Mouse (Mus musculus) kidney, postnatal 36 days (tissue): ENCODE measurements around the gene Gtse1.
"Not testable (repeated sequence)": the region's sequence is repeated elsewhere in the genome, so short reads cannot be mapped to it uniquely, and the experiment has no call there.

Experiments
- DNase-seq, 2 experiments: peaks; one replicate each; pipeline ENCODE4 v3.0.0; 2021 to 2022; ENCODE audit warnings: mixed read lengths in 2 of 2

Gtse1 gene

DNA sequence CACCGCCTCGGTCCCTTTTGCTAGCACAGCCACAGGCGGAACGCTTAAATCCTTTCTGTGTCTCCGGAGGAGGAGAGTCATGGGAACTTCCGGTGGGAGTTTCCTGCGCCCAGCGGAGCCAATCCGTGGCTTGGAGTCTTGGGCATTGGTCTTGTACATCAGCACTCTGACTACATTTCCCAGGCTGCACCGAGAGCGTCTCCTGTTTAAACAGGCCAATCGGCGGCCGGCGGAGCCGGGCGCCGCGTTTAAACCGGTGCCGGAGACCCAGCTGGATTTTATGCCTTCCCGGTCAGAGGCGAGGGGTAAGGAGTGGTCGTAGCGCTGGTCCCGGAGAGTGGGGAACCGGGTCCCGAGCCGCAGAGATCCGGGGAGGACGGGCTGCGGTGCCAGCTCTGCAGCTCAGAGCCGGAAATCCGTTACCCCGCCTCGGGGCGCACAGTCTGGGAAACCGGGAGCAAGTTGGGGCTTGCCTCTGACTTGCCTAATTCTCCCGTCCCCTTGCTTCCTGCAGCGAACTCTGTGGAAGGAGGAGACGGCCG, at the start of gene Gtse1:
Gene Gtse1, plus strand, starts transcription at position 256 of the 542 bp plus-strand sequence.
- DNase-seq, result peak; percentile 96 to 98

DNA sequence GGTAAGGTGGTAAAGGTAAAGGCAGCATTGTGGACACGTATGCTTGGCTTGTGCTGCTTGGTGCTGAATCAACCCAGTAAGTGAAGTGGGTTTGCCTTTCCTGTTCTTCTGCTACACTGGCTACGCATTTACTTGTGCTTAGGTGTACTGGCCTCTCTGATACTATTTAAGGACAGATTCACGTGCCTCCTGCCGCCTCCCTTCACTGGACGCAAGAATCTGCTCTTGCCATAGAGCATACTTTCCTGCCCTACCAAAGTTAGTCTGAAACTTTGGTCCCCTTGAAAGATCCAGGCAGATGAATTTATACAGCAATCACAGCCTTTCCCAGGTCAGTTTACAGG, 49.1 kb upstream of the Gtse1 start:
- DNase-seq, result no peak

- DNase-seq, result peak; percentile 50 to 79
These were observed 48.6 kb upstream of the Gtse1 start for GRCm38 (mm10) chr15:85810806-85811521.

DNA sequence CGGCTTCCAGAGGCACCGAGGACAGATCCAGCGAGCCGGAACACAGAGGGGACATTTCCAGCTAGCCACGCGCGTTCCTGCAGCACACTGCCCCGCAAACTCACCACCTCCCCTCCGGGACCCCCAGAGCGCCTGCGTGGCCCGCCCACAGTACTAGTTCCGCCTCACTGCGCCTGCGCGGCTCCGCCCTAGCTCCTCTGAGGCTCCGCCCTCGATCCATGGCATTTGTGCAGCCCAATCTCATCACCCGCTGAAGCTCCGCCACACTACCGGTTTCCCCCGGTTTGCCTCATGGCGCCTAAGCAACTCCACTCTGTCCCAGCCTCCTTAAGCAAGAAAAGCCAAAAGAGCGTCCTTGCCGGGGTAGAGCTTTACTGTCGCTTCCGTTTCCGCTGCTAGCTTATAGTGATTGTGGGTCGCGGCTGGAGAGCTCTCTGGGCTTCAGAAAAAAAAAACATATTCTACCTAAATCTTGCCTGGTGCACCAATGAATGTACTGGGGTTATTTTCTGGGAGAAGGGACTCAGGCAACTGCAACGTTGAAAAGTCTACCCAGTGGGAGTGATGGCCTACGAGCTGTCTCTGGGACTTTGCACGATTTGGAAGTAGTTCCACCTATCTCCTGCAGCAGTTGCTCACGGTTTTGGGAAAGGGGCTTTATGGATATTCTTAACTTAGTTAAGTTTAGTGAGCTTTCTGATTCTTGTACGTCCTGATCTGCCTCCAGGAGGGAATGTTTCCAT, 47.8 kb upstream of the Gtse1 start, which contains the start of gene Cdpf1:
Gene Cdpf1, minus strand, starts transcription at position 163 of the 743 bp plus-strand sequence.
- DNase-seq, result peak; percentile 98 to 100

- DNase-seq, result no peak
These were observed 46.1 kb upstream of the Gtse1 start for GRCm38 (mm10) chr15:85813428-85813827.

DNA sequence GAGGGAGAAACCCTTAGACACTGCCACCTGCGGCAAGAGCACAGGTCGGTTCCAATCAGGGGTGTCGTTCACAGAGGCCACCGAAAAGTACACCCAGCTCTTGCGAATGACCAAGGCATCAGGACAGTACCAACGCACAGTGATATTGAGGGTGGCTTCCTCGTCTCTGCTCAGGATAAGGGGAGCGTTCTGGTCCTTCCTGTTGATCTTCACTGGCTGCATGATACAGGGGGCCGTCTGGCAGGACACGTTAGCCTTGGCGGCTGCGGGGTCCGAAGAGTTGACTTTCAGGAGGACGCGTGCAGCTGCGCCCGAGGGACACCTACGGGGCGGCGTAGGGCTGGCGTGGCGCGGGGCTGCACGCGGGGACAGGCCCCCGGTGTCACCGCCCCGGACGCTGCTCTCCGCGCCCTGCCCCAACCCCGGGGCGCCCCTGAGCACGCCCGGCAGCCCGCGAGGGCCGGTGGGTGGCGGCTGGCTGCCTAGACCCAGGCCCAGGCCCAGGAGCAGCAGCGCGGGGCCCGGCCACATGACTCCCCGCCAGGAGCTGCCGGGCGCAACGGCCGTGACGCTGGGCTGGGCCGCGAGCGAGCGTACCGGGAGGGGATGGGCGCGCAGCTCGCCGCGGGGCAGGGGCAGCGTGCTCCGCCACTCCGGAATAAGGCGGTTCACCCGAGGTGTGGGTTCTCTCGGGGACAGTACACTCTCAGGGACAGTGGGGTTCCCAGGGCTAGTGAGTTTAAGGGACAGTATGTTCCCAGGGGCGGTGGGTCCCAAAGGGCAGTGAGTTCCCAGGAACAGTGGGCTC, 38.1 kb upstream of the Gtse1 start, which contains the start of gene Pkdrej:
Gene Pkdrej, minus strand, starts transcription at position 532 of the 808 bp plus-strand sequence.
- peak in 1 of 2 experiments; percentile 64 for DNase-seq

DNA sequence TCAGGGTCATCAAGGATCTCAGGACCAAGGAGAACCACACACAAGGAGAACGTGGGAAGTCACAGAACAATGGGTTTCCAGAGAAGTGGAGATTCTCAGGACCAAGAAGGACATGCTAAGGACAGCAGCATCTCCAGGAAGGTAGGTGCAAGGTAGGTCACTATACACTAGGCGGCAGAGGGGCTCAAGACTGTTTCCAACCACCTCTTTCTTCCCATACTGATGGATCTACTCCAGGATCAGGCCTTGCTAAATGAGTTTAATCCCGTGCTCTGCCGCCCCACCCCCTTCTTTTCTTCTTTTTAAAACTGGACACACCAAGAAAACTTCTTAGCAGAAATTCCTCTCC, 37.6 kb upstream of the Gtse1 start:
- no peak for DNase-seq

GRCm38 (mm10) chr15:85826676-85827075, 32.9 kb upstream of the Gtse1 start:
- DNase-seq, result no peak

GRCm38 (mm10) chr15:85828071-85828470, 31.5 kb upstream of the Gtse1 start:
- DNase-seq, result no peak

GRCm38 (mm10) chr15:85829470-85829869, 30.1 kb upstream of the Gtse1 start:
- no peak for DNase-seq

- peak; percentile 93 to 95 for DNase-seq
These were observed 27.5 kb upstream of the Gtse1 start, which contains the start of gene Ttc38 for GRCm38 (mm10) chr15:85831954-85832590. Ttc38 (plus strand) TSS chr15:85832306.

DNA sequence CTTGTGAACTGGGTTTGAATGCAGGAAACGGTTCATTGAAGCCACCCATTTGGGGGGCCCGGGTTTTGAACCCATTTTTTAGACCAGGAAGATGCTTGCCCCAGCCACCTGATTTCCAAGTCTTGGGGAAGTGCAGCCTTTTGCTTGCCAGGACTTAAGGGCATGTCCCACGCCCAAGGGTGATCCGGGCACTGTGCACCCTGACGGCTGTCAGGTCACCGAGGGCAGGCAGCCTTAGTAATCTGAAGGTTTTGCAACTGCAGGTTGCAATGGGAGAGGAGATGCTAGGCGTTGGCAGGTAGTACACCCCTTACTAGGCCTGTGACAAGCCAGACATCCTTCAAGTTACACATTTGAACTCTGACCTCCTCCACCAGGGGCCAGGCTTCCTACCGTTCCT, 26.9 kb upstream of the Gtse1 start:
- DNase-seq, result peak in 1 of 2 experiments; percentile 26

- DNase-seq, result peak; percentile 17 to 26
These were observed 24.2 kb upstream of the Gtse1 start for GRCm38 (mm10) chr15:85835335-85835734.

- no peak for DNase-seq
These were observed 22.7 kb upstream of the Gtse1 start for GRCm38 (mm10) chr15:85836887-85837286.

DNA sequence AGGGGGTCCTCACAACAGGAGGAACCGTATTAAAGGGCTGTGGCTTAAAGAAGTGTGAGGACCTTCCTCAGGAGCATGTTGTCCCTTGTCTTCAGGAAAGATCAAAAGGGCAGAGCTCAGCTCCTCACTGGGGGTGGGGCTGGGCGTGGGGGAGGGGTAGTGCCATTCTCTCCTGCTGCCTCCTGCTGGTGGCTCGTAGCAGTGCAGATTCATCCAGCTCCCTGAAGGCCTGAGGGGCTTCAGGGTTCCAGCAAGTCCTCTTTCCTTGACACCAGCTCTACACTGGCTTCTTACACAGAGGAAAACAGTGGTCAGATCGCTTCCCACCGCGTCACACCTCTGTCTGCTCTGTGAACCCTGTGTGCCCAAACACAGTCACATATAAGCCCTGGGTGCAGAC, 18.6 kb upstream of the Gtse1 start:
- peak in 1 of 2 experiments; percentile 67 for DNase-seq

DNA sequence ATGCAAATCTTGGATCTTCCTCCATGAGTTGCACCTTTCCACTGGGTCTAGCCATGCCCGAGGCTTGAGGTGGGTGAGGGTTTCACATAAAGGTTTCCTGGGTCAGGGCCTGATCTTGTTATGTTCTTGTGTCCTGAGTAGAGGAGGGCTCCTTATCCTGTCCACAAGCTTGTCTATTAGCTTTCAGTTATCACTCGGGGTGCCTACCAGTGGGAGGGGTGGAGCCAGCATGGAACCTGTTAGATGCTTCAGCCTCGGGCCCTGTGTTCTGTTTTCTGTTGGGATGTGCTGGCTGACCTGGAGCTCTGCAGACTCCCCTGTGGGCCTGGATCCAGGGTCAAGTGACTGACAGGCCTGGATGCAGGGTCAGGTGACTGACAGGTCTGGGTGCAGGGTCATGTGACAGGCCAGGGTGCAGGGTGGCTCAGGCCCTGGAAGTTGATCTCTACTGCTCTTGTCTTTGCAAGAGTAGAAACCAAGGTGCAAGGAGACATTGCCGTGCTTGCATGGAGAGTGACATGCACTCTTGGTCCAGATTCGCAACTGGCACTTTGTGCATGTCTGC, 17.7 kb upstream of the Gtse1 start:
- peak; percentile 75 to 80 for DNase-seq

GRCm38 (mm10) chr15:85845071-85845470, 14.5 kb upstream of the Gtse1 start:
- DNase-seq, result no peak

- peak; percentile 61 to 73 for DNase-seq
These were observed 7.7 kb upstream of the Gtse1 start for GRCm38 (mm10) chr15:85851656-85852392.

GRCm38 (mm10) chr15:85858980-85859489, 510 bp upstream of the Gtse1 start:
- peak in 1 of 2 experiments; percentile 40 for DNase-seq

- not testable (repeated sequence) for DNase-seq
These were observed 6.4 kb downstream of the Gtse1 start for GRCm38 (mm10) chr15:85865913-85866312.

DNA sequence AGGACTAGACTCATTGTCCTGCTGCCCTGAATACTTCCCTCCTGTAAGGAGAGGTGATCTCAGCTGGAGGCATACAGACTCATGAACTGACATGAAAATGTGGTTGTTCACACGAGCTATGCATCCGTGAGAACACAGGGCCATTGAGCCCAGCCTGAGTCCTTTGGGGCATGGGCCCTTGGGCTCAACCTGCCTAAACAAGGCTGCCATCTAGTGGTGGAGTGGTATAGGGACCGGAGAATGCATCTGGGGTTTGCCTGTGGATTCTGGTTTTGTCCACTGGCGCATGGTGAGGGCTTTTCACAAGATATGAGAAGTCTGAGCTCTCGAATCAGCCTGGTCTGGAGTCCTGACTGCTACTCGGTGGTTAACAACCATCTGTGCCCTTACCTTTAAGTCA, 8.2 kb downstream of the Gtse1 start:
- peak; percentile 79 to 84 for DNase-seq
